Mouse (Mus musculus) olfactory bulb, adult 2 months (tissue): ENCODE measurements around the gene Lin28b.

Experiments used
- CTCF ChIP-seq: fragments of 200-500 bp; IDR thresholded peaks from 2 replicates; pipeline ENCODE4 v1.5.1; 2012; ENCODE audit warnings: low read depth, mild to moderate bottlenecking, low read length, moderate library complexity; ENCODE audit not compliant: insufficient read depth
- POLR2A ChIP-seq: fragments of 200-500 bp; IDR thresholded peaks from 2 replicates; pipeline ENCODE4 v1.6.1; 2012; ENCODE audit warnings: mild to moderate bottlenecking, low read depth, low read length, moderate library complexity; ENCODE audit not compliant: insufficient read depth

- TF ChIP-seq CTCF (no peak), POLR2A (no peak)
Measured at GRCm38 (mm10) chr10:45369639-45370038, 116.6 kb downstream of the Lin28b start.
